Mouse (Mus musculus): ENCODE data around the gene Rnf224.

The Rnf224 gene

GRCm38 (mm10) chr2:25256443-25257109, 20.0 kb upstream of the Rnf224 start:
- peak; percentile 89 for DNase-seq (ENCODE audit: low read depth, low spot score)

DNA sequence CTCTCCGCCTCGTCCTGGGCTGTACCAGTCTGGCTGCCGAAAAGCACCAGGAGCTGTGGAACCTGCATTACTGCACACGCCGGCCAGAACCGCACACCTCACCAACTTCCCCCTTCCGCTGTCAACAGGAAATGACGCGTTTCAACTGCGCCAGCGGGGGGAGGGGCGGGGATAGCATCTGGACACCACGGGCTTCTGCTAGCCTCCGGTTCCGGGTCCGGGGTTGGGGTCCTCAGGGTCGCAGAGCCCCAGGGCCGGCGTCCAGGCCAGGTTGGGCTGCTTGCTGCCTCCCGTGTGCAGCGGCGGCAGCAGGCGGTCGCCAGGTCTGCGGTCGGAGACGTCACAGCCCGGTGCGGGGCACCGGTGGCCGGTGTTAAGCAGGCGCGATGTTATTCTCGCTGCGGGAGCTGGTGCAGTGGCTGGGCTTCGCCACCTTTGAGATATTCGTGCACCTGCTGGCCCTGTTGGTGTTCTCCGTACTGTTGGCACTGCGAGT, 18.7 kb upstream of the Rnf224 start, which contains the start of gene Tmem203:
Tmem203 (plus strand) TSS at position 156 of the 496 bp plus-strand sequence.
- DNase-seq (ENCODE audit: low read depth, low spot score): peak; percentile 95

- peak; percentile 59 for DNase-seq (ENCODE audit: low read depth, low spot score)
These were observed 15.7 kb upstream of the Rnf224 start for GRCm38 (mm10) chr2:25252331-25252730.

DNA sequence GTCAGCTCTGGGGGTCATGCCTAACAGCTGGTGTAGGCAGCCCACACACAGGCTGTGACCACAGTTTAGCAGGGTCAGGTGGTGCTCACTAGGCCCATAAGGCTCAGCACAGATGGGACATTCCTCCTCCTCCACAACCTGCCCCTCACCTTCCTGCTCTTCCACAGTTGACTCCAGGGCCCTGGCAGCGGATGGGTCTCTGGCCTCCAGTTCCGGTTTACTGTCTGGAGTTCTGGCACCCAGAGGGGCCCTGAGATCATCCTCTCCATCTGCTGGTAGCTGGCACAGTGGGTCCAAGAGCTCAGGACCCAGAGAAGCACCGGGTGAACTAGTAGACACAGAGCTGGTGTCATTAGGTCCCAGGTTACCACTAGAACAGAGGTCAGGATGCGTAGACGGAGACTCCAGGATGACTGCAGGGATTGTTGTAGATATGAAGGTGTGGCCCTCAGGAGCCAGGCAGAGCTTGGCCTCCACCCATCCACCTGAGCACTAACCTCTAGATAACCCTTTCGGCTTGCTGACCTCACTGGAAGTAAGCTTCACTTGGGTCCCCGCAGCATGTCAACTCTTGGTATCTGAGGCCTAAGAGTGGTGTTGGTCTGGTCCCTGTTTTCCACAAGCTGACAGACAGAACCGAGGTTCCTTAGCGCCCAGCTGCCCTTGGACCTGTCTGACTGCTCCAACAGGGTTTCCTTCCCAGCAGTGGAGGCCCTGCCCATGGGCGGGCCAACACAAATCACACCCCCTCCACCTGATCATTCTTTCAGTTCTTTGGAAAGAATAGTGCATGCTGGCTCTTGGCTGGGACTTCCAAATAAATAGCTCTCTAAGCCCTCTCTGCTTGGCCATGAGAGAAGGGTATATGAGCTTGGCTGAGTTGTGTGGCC, 9.8 kb upstream of the Rnf224 start, which contains the start of gene AL732309.1:
AL732309.1 (minus strand) TSS at position 681 of the 890 bp plus-strand sequence.
- DNase-seq (ENCODE audit: low read depth, low spot score): no peak

DNA sequence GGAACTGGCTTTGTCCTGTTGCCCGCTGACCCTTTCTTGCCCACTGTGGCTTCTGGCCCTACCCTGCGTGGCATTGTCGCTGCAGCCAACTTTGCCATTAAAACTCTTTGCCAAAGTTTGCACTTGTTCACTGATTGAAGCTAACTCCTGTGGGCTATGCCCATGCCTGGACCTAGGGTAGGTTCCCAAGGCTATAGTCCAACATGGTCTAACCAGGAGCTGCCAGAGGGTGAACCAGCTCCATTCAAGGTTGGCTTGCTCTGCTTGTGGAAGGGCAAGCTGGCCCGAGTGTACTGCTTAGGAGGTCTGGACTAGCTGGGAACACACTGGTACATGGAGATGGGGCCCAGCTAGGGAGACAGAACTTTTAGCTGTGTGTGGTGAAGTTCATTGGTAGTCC, 7.6 kb upstream of the Rnf224 start:
- DNase-seq (ENCODE audit: low read depth, low spot score): no peak

DNA sequence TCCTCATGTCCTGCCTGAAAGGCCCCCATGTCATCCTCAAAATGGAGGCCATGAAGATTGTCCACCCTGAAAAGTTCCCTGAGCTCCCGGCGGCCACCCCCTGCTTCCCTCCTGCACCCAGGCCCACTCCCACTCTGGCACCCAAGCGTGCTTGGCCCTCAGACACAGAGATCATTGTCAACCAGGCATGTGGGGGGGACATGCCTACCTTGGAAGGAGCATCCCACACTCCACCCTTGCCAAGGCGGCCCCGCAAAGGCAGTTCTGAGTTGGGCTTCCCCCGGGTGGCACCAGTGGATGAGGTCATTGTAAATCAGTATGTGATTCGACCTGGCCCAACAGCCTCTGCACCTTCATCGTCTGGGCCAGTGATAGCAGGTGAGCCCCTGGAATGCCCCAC, 6.8 kb upstream of the Rnf224 start:
- no peak for DNase-seq (ENCODE audit: low read depth, low spot score)

- DNase-seq (ENCODE audit: low read depth, low spot score): peak; percentile 52
These were observed 5.5 kb upstream of the Rnf224 start, which contains the start of the genes Rnf208 and Cysrt1 for GRCm38 (mm10) chr2:25242101-25242506. Rnf208 (plus strand) TSS chr2:25242255. Cysrt1 (minus strand) TSS chr2:25242452.

- peak; percentile 74 for DNase-seq (ENCODE audit: low read depth, low spot score)
These were observed 4.8 kb upstream of the Rnf224 start for GRCm38 (mm10) chr2:25241438-25241775.

- DNase-seq (ENCODE audit: low read depth, low spot score): peak; percentile 98
These were observed 4.3 kb upstream of the Rnf224 start for GRCm38 (mm10) chr2:25240723-25241437.

- no peak for DNase-seq (ENCODE audit: low read depth, low spot score)
These were observed 3.7 kb upstream of the Rnf224 start for GRCm38 (mm10) chr2:25240310-25240709.

DNA sequence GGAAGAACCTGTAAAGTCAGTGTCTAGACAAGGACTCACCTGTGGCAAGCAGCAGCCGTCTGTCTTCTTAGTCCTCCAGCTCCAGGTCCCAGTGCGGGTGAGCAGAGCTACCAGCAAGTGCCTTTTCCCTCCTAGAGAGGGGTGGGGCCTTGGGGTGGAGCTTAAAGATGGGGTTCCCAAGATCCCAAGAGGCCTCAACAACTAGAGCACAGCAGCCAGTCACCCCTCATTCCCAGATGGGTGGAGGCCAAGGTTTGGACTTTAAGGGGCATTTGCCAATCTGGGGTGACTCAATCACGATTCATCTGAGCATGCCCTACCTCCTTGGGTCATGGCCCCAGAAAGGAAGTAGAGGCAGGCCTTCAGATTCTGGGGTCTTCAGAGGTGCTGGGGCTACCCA, 3.2 kb upstream of the Rnf224 start:
- DNase-seq (ENCODE audit: low read depth, low spot score): no peak

DNA sequence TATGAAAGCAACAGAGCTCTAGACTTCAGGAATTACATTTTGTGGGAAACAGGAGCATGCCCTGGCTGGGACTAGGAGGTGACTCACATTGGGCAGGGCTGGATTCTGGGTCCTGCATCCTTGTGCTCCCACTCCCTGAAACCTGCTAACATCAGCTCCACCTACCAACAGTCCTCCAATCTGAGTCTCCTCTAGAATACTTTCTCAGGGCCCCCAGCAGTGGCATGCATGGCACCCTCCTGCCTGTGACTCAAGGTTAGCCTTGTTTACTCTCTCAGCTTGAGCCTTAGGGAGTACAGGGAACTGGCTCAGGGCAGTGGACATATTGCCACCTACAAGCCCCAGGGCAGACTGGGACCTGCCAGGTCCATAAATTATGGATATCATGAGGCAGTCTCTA, 1.5 kb upstream of the Rnf224 start:
- DNase-seq (ENCODE audit: low read depth, low spot score): no peak

GRCm38 (mm10) chr2:25237522-25237921, 935 bp upstream of the Rnf224 start:
- DNase-seq (ENCODE audit: low read depth, low spot score): no peak

GRCm38 (mm10) chr2:25234551-25235220, 1.9 kb downstream of the Rnf224 start:
- peak; percentile 39 for DNase-seq (ENCODE audit: low read depth, low spot score)

DNA sequence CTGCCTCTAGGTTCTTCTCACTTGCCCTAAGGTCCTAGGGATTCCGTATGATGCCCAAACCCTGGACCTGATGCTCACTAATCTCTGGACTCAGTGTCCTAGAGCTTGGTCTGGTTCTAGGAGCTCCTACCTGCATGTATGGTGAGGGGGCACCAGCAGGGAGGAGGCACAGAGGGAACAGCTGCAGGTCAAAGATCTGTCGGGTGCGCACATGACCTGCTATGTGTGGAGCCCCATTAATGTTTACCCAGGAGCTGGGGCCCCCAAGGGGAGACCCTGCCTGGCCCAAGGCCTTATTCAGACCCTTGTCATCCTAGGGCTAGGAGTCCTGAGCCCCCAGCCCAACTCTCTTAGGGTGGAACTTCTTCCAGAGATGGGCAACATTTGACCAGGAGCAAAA, 2.5 kb downstream of the Rnf224 start, which contains the start of gene Slc34a3:
Slc34a3 (minus strand) TSS at position 315 of the 400 bp plus-strand sequence.
- no peak for DNase-seq (ENCODE audit: low read depth, low spot score)

- no peak for DNase-seq (ENCODE audit: low read depth, low spot score)
These were observed 3.2 kb downstream of the Rnf224 start for GRCm38 (mm10) chr2:25233421-25233820.

DNA sequence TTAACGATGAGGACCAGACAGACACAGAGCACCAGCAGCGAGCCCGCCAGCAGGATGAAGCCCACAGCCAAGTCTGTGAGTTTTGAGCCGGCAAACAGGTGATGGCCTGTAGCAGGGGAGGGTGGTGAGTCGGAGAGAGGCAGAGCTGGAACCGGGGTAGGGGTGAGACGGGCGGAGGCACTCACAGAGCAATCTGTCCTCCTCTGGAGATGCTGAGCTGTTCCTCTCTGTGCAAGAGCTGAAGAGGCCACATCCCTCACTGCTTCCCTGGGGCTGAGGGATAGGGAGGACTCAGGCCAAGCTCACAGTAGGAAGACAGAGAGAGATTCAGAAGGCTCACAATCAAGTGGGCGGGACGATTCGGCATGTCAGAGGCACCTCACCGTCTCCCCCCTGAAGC, 5.5 kb downstream of the Rnf224 start:
- peak; percentile 58 for DNase-seq (ENCODE audit: low read depth, low spot score)

GRCm38 (mm10) chr2:25230581-25230980, 6.0 kb downstream of the Rnf224 start:
- no peak for DNase-seq (ENCODE audit: low read depth, low spot score)

DNA sequence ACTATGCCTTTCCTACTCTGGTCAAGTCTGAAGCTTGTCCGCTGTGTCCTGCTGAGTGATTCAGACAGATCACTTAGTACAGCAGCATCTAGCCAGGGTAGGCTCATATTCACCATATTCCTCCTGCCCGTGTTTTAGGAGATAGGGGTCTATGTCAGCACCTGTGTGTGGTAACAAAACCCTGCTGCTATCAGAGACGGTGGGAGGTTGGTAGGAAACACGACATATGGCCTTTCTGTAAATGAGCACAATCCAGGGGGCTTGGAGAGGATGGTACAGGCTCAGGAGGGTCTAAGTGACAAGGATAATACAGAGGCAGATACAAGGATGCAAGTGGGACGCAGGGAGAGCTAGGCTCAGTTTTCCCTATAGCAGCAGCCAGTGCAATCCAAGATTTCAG, 7.0 kb downstream of the Rnf224 start:
- DNase-seq (ENCODE audit: low read depth, low spot score): no peak

DNA sequence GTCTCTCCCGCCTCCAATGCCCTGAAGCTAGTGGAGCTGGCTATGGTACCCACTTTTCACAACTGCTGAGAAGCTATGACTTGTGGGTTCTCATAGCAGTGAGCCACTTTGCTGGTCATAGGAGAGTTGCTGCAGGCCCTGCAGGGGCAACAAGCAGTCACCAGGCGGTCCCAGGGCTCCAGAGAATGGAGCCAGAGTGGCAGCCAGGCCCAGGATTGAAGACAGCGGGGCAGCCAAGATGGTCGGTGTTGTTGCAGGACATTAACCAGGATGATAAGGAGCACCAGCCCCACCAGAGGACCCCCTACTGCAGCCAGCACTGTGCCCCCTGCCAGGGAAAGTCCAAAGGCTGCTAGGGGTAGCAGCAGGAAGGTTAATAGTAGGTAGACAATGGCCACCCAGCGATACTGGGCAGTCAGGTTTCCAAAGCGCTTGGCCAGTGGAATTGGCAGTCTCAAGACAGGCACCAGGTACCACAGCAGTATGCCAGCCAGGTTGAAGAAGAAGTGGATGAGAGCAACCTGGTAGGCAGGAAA, 7.5 kb downstream of the Rnf224 start:
- no peak for DNase-seq (ENCODE audit: low read depth, low spot score)

GRCm38 (mm10) chr2:25228431-25228889, 8.1 kb downstream of the Rnf224 start:
- DNase-seq (ENCODE audit: low read depth, low spot score): peak; percentile 96

Measured in ZHBTc4 (cell line).